Mouse (Mus musculus) MEL (cell line): Measurements from ENCODE around the gene Hnrnpl. TPM values are rescaled to one million over a fixed set of nuclear protein-coding genes. Genes with fewer than 3 reads are reported as not detected.

Experiments used
- DNase-seq: peaks from one replicate; pipeline ENCODE4 v3.0.0; 2011; ENCODE audit warnings: low read depth, low spot score
- H3K27ac ChIP-seq: 2 replicates; pipeline ENCODE4 v1.5.1; 2012; ENCODE audit warnings: low read depth, mild to moderate bottlenecking, control low read depth, low read length, moderate library complexity; ENCODE audit not compliant: control insufficient read depth
- H3K27me3 ChIP-seq, 2 experiments: fragments of 150-350 bp in 1 of 2; sonication (generic) in 1 of 2; 2 replicates each; pipeline ENCODE4 v1.6.1; 2012; ENCODE audit warnings: low read length in 2 of 2, mild to moderate bottlenecking in 2 of 2, improper control_type of control experiment in 1 of 2, moderate library complexity in 1 of 2; ENCODE audit not compliant: insufficient read depth in 2 of 2, control insufficient read depth in 1 of 2
- H3K36me3 ChIP-seq, 2 experiments: 2 replicates each; pipeline ENCODE4 v1.6.1; 2012 to 2014; ENCODE audit warnings: low read length in 2 of 2, improper control_type of control experiment in 1 of 2, inconsistent platforms in 1 of 2, mild to moderate bottlenecking in 1 of 2; ENCODE audit not compliant: insufficient read depth in 2 of 2, control insufficient read depth in 1 of 2
- H3K4me1 ChIP-seq, 2 experiments: fragments of 150-350 bp in 1 of 2; sonication (generic) in 1 of 2; 2 replicates each; pipeline ENCODE4 v1.6.1; 2012; ENCODE audit warnings: low read length in 2 of 2, improper control_type of control experiment in 1 of 2, mild to moderate bottlenecking in 1 of 2; ENCODE audit not compliant: insufficient read depth in 2 of 2, control insufficient read depth in 1 of 2
- H3K4me3 ChIP-seq, 2 experiments: fragments of 150-350 bp in 1 of 2; sonication (generic) in 1 of 2; 2 replicates each; pipeline ENCODE4 v1.5.1; 2012; ENCODE audit warnings: low read depth in 2 of 2, low read length in 2 of 2, mild to moderate bottlenecking in 2 of 2, moderate library complexity in 2 of 2, control low read depth in 1 of 2, improper control_type of control experiment in 1 of 2; ENCODE audit not compliant: control insufficient read depth in 1 of 2, insufficient read depth in 1 of 2
- H3K79me2 ChIP-seq: 2 replicates; pipeline ENCODE4 v1.6.1; 2012; ENCODE audit warnings: mild to moderate bottlenecking, low read length, moderate library complexity; ENCODE audit not compliant: control insufficient read depth, poor library complexity, insufficient read depth
- H3K9ac ChIP-seq: 2 replicates; pipeline ENCODE4 v1.6.1; 2012; ENCODE audit warnings: low read depth, mild to moderate bottlenecking, control low read depth, low read length, moderate library complexity; ENCODE audit not compliant: control insufficient read depth, poor library complexity, severe bottlenecking
- H3K9me3 ChIP-seq: fragments of 150-350 bp; sonication (generic); replicated peaks from 2 replicates; pipeline ENCODE4 v1.6.1; 2012; ENCODE audit warnings: mild to moderate bottlenecking, low read length, improper control_type of control experiment, moderate library complexity; ENCODE audit not compliant: insufficient read depth
- GABPA ChIP-seq: IDR thresholded peaks from 2 replicates; pipeline ENCODE4 v1.6.1; 2012; ENCODE audit warnings: low read depth, mild to moderate bottlenecking, inconsistent platforms, low read length, improper control_type of control experiment, moderate library complexity
- GATA1 ChIP-seq: IDR thresholded peaks from 2 replicates; pipeline ENCODE4 v1.6.1; 2011; ENCODE audit warnings: low read depth, low read length, improper control_type of control experiment
- MAFK ChIP-seq: IDR thresholded peaks from 2 replicates; pipeline ENCODE4 v1.6.1; 2011; ENCODE audit warnings: low read depth, mild to moderate bottlenecking, low read length, improper control_type of control experiment, borderline replicate concordance
- MAX ChIP-seq: IDR thresholded peaks from 2 replicates; pipeline ENCODE4 v1.6.1; 2011; ENCODE audit warnings: low read length, improper control_type of control experiment
- MAZ ChIP-seq: IDR thresholded peaks from 2 replicates; pipeline ENCODE4 v1.6.1; 2012; ENCODE audit warnings: low read depth, mild to moderate bottlenecking, inconsistent platforms, low read length, improper control_type of control experiment
- MYC ChIP-seq: IDR thresholded peaks from 2 replicates; pipeline ENCODE4 v1.6.1; 2011; ENCODE audit warnings: low read depth, mild to moderate bottlenecking, low read length, improper control_type of control experiment, moderate library complexity
- POLR2AphosphoS2 ChIP-seq: IDR thresholded peaks from 2 replicates; pipeline ENCODE4 v1.6.1; 2011; ENCODE audit warnings: low read length, improper control_type of control experiment
- POLR2AphosphoS5 ChIP-seq: IDR thresholded peaks from 2 replicates; pipeline ENCODE4 v1.6.1; 2012; ENCODE audit warnings: low read depth, borderline replicate concordance, mild to moderate bottlenecking, inconsistent platforms, low read length, moderate library complexity, mixed read lengths
- RAD21 ChIP-seq: IDR thresholded peaks from 2 replicates; pipeline ENCODE4 v1.6.1; 2011; ENCODE audit warnings: mild to moderate bottlenecking, low read depth, low read length, improper control_type of control experiment
- RCOR1 ChIP-seq: IDR thresholded peaks from 2 replicates; pipeline ENCODE4 v1.6.1; 2012; ENCODE audit warnings: low read depth, mild to moderate bottlenecking, inconsistent platforms, low read length, improper control_type of control experiment
- SIN3A ChIP-seq: IDR thresholded peaks from 2 replicates; pipeline ENCODE4 v1.6.1; 2012; ENCODE audit warnings: low read length, improper control_type of control experiment, inconsistent platforms
- TBP ChIP-seq: IDR thresholded peaks from 2 replicates; pipeline ENCODE4 v1.8.0; 2011; ENCODE audit warnings: low read depth, low read length, improper control_type of control experiment
- UBTF ChIP-seq: IDR thresholded peaks from 2 replicates; pipeline ENCODE4 v1.6.1; 2012; ENCODE audit warnings: low read depth, mild to moderate bottlenecking, inconsistent platforms, low read length, improper control_type of control experiment, moderate library complexity, borderline replicate concordance; ENCODE audit not compliant: insufficient read depth
- USF1 ChIP-seq: IDR thresholded peaks from 2 replicates; pipeline ENCODE4 v1.6.1; 2014; ENCODE audit warnings: low read depth, mild to moderate bottlenecking, inconsistent platforms, low read length, improper control_type of control experiment, moderate library complexity
- ZC3H11A ChIP-seq: IDR thresholded peaks from 2 replicates; pipeline ENCODE4 v1.6.1; 2012; ENCODE audit warnings: low read depth, mild to moderate bottlenecking, inconsistent platforms, low read length, improper control_type of control experiment
- ZNF384 ChIP-seq: IDR thresholded peaks from 2 replicates; pipeline ENCODE4 v1.6.1; 2012; ENCODE audit warnings: low read depth, mild to moderate bottlenecking, inconsistent platforms, low read length, improper control_type of control experiment
- polyA plus RNA-seq, 2 experiments: library from polyadenylated mRNA; stranded (reverse) in 1 of 2; unstranded in 1 of 2; fragments of >175 nt in 1 of 2; fragments of >200 nt in 1 of 2; gene quantifications; 2 replicates each; pipeline versions ENCODE4 v1.2.1 to v1.2.4; 2012; ENCODE audit warnings: low replicate concordance in 2 of 2, low read depth in 1 of 2; ENCODE audit not compliant: insufficient read length in 2 of 2, insufficient read depth in 1 of 2, missing spikeins in 1 of 2
- total RNA-seq: library from RNA; depleted of rRNA; stranded (reverse); fragments of 300-350 nt; gene quantifications from 2 replicates; pipeline ENCODE4 v1.2.3, GENCODE M21; 2012

Gene Hnrnpl
- total and polyA plus RNA-seq, 3 experiments, result 246 to 1,095 (median 684) TPM

- no peaks in the 10 kb centered on the region for H3K9me3 ChIP-seq
- no peak overlapping the region for H3K9ac ChIP-seq
- DNase-seq, result no peak
- H3K4me1 ChIP-seq, result peaks cover 0 to 4% of the 10 kb centered on the region in 2 experiments; a peak in 2 of 4 replicates
- no peak overlapping the region for H3K4me3 ChIP-seq
- H3K27me3 ChIP-seq, result no peaks in the 10 kb centered on the region
- no peaks in the 10 kb centered on the region for H3K79me2 ChIP-seq
- H3K36me3 ChIP-seq, result peaks cover 0 to 2% of the 10 kb centered on the region in 2 experiments; a peak in 2 of 4 replicates
- TF ChIP-seq MAFK, result no peak
- TF ChIP-seq RAD21, result no peak
- no peak for TF ChIP-seq ZNF384
- no peak for TF ChIP-seq POLR2AphosphoS2
- TF ChIP-seq MYC, result no peak
- no peak for TF ChIP-seq POLR2AphosphoS5
- no peak overlapping the region for H3K27ac ChIP-seq
Observed at GRCm38 (mm10) chr7:28780857-28781256, 27.5 kb upstream of the Hnrnpl start.

- no peak for DNase-seq
- Histone ChIP-seq H3K36me3 (peaks cover 0 to 2% of the 10 kb centered on the region in 2 experiments; a peak in 2 of 4 replicates), H3K79me2 (no peaks in the 10 kb centered on the region), H3K4me1 (peaks cover 0 to 4% of the 10 kb centered on the region in 2 experiments; a peak in 2 of 4 replicates)
- TF ChIP-seq RCOR1 (no peak), SIN3A (no peak), GATA1 (no peak), UBTF (no peak), POLR2AphosphoS5 (no peak), TBP (no peak), GABPA (no peak), MYC (no peak), MAX (no peak)
- TF ChIP-seq, all 39 proteins: peak for 0
- no peak overlapping the region for H3K27ac ChIP-seq
- H3K9ac ChIP-seq, result no peak overlapping the region
- H3K9me3 ChIP-seq, result no peaks in the 10 kb centered on the region
- no peak overlapping the region for H3K4me3 ChIP-seq
- H3K27me3 ChIP-seq, result no peaks in the 10 kb centered on the region
Observed at GRCm38 (mm10) chr7:28781261-28781663, 27.1 kb upstream of the Hnrnpl start.

- DNase-seq, result no peak
- Histone ChIP-seq H3K9ac (no peak overlapping the region), H3K4me3 (no peak overlapping the region), H3K4me1 (peaks cover 0 to 3% of the 10 kb centered on the region in 2 experiments; a peak in 2 of 4 replicates), H3K9me3 (no peaks in the 10 kb centered on the region), H3K27ac (no peak overlapping the region), H3K79me2 (no peaks in the 10 kb centered on the region), H3K27me3 (no peaks in the 10 kb centered on the region), H3K36me3 (peaks cover 0 to 1% of the 10 kb centered on the region in 2 experiments; a peak in 1 of 4 replicates)
- no peak for TF ChIP-seq UBTF
- no peak for TF ChIP-seq MAZ
- no peak for TF ChIP-seq POLR2AphosphoS5
- TF ChIP-seq RCOR1, result no peak
- no peak for TF ChIP-seq MAX
- TF ChIP-seq ZC3H11A, result no peak
- no peak for TF ChIP-seq GATA1
- no peak for TF ChIP-seq USF1
Observed at GRCm38 (mm10) chr7:28785161-28785560, 23.2 kb upstream of the Hnrnpl start.
